Mouse (Mus musculus) natural killer cell, adult 2 months (primary cell): ENCODE data around the gene P3h4.

Source experiments
- DNase-seq, 2 experiments: peaks; one replicate each; pipeline ENCODE4 v3.0.0; 2022; ENCODE audit warnings: low spot score in 2 of 2

Gene P3h4

GRCm38 (mm10) chr11:100414021-100414913, at the start of gene P3h4:
Gene P3h4 (minus strand): TSS chr11:100414836.
- DNase-seq = peak; percentile 61

- no peak for DNase-seq
Measured at GRCm38 (mm10) chr11:100462699-100463098, 48.1 kb upstream of the P3h4 start.

GRCm38 (mm10) chr11:100457711-100458110, 43.1 kb upstream of the P3h4 start:
- DNase-seq = no peak

- DNase-seq = no peak
Measured at GRCm38 (mm10) chr11:100457247-100457646, 42.6 kb upstream of the P3h4 start.

- no peak for DNase-seq
Measured at GRCm38 (mm10) chr11:100442625-100443024, 28.0 kb upstream of the P3h4 start.

- DNase-seq = no peak
Measured at GRCm38 (mm10) chr11:100441797-100442196, 27.2 kb upstream of the P3h4 start, which contains the start of the genes Nt5c3b and Klhl10. Gene Nt5c3b (minus strand): TSS chr11:100441808. Gene Klhl10 (plus strand): TSS chr11:100441917.

- DNase-seq = peak; percentile 71 to 74
Measured at GRCm38 (mm10) chr11:100440691-100441522, 26.3 kb upstream of the P3h4 start.

GRCm38 (mm10) chr11:100437901-100438300, 23.3 kb upstream of the P3h4 start:
- no peak for DNase-seq

GRCm38 (mm10) chr11:100435678-100436246, 21.1 kb upstream of the P3h4 start:
- no peak for DNase-seq

GRCm38 (mm10) chr11:100432002-100432401, 17.4 kb upstream of the P3h4 start:
- DNase-seq = no peak

GRCm38 (mm10) chr11:100430052-100430451, 15.4 kb upstream of the P3h4 start:
- DNase-seq = no peak

- DNase-seq = no peak
Measured at GRCm38 (mm10) chr11:100428612-100429199, 14.1 kb upstream of the P3h4 start.

- DNase-seq = no peak
Measured at GRCm38 (mm10) chr11:100426820-100427219, 12.2 kb upstream of the P3h4 start.

GRCm38 (mm10) chr11:100425851-100426250, 11.2 kb upstream of the P3h4 start:
- peak; percentile 46 to 61 for DNase-seq

GRCm38 (mm10) chr11:100423836-100424235, 9.2 kb upstream of the P3h4 start:
- DNase-seq = no peak

- DNase-seq = no peak
Measured at GRCm38 (mm10) chr11:100421537-100421936, 6.9 kb upstream of the P3h4 start.

- DNase-seq = peak in 1 of 2 experiments; percentile 26
Measured at GRCm38 (mm10) chr11:100414914-100415822, 532 bp upstream of the P3h4 start, which contains the start of gene Fkbp10. Gene Fkbp10 (plus strand): TSS chr11:100415697.

GRCm38 (mm10) chr11:100413541-100413940, 1.1 kb downstream of the P3h4 start:
- DNase-seq = no peak

GRCm38 (mm10) chr11:100411736-100412135, 2.9 kb downstream of the P3h4 start:
- DNase-seq = no peak

- DNase-seq = no peak
Measured at GRCm38 (mm10) chr11:100409686-100410085, 5.0 kb downstream of the P3h4 start.
